Mouse (Mus musculus): ENCODE measurements around the gene Rad54l. TPM values are rescaled to one million over a fixed set of nuclear protein-coding genes. Genes with fewer than 3 reads are reported as not detected.

Rad54l gene
- total and polyA plus RNA-seq, 3 experiments = 22.8 to 53.3 (median 28.8) TPM

DNA sequence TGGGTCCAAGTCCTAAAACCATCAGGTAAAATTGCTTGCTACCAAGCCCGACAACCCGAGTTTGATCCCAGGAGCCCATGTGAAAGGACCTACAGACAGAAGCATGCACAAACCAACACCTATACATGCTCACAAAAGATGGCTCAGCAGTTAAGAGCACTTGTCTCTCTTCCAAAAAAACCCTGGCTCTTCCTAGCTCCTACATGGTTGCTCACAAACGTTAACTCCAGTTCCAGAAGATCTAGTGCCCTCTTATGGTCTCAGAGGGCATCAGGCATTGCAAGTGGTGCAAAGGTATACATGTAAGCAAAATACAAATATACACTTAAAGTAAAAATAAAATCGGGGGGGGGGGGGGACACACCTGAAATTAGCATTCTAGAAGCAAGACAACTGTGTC, 50.3 kb downstream of the Rad54l start:
- in situ Hi-C loops (cut with MboI; ENCODE audit: low pct_ligation_motif_present, low pct_unique_long_range_greater_than_20kb, low sequenced_read_pairs) = no loop called here
- TF ChIP-seq ZNF384 (IDR thresholded peaks at IDR 0.05; ENCODE audit: low read depth, low read length) = no peak
- peak; percentile 14 to 71; a peak in 3 of 4 replicates for TF ChIP-seq CTCF (conservative IDR thresholded peaks at IDR 0.05 in 1 of 2, IDR thresholded peaks at IDR 0.05 in 1 of 2; ENCODE audit: low read depth in 2 of 2, low read length in 2 of 2)
- no peak for TF ChIP-seq ZC3H11A (IDR thresholded peaks at IDR 0.05; ENCODE audit: low read depth, low read length)
- TF ChIP-seq RAD21 (IDR thresholded peaks at IDR 0.05; ENCODE audit: low read depth, low read length) = peak; percentile 35
- peak; percentile 30; the same call in 1 of the 2 replicates for TF ChIP-seq SMC3 (IDR thresholded peaks at IDR 0.05; ENCODE audit: low read depth, low read length)
- dilution Hi-C loops (cut with MboI; ENCODE audit: extremely low pct_ligation_motif_present, extremely low pct_unique_long_range_greater_than_20kb, low sequenced_read_pairs) = no loop called here
- H3K36me3 ChIP-seq (replicated peaks in 1 of 2; ENCODE audit: control insufficient read depth in 1 of 2, insufficient read depth in 1 of 2, low read length in 1 of 2) = peaks cover 16 to 36% of the 10 kb centered on the region in 2 experiments
- peak overlapping the region in 2 of 3 experiments; percentile 2 to 20 for H3K4me3 ChIP-seq (replicated peaks in 1 of 3; ENCODE audit: low read depth in 2 of 3, low read length in 2 of 3, poor library complexity in 1 of 3)
- no peaks in the 10 kb centered on the region for H3K9me3 ChIP-seq (replicated peaks; ENCODE audit: low read length)
- no peak overlapping the region; the same call in 1 of the 2 replicates for H3K9ac ChIP-seq (ENCODE audit: insufficient read depth, low read depth)
- DNase-seq (ENCODE audit: extremely low read depth) = peak; percentile 48
- H3K27ac ChIP-seq (ENCODE audit: insufficient read depth, low read depth) = no peak overlapping the region
- H3K27me3 ChIP-seq (replicated peaks) = no peaks in the 10 kb centered on the region
- peaks cover 2 to 15% of the 10 kb centered on the region in 2 experiments; a peak in 3 of 4 replicates for H3K4me1 ChIP-seq (ENCODE audit: control insufficient read depth in 1 of 2, insufficient read depth in 2 of 2)
- peak overlapping the region; percentile 60 for H3K4me2 ChIP-seq (ENCODE audit: insufficient read depth, low read depth, poor library complexity, severe bottlenecking)
- peaks cover 61% of the 10 kb centered on the region for H3K79me2 ChIP-seq (replicated peaks; ENCODE audit: control insufficient read depth, extremely low read depth, insufficient read depth, poor library complexity, severe bottlenecking)

DNA sequence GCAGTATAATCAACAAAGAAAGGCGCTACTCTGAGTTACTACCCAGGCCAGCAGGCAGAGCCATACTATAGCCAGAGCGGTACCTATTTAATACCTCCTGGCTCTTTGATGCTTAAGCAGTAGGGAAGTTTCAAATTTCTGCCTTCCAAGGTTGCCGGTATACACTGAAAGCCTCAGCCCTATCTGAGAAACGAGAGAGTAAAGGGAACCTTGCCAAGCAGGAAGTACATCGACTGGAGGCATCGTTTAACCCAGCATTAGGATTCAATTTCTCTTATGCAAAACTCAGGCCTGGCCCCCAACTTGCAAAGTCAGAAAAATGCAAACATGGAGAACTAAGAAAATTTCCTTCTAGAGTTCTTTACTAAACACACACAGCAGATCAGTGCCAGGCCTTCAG, 53.4 kb downstream of the Rad54l start:
- peaks cover 0 to 9% of the 10 kb centered on the region in 2 experiments; a peak in 2 of 4 replicates for H3K4me1 ChIP-seq (ENCODE audit: control insufficient read depth in 1 of 2, insufficient read depth in 2 of 2)
- no peak overlapping the region for H3K9ac ChIP-seq (ENCODE audit: insufficient read depth, low read depth)
- H3K4me2 ChIP-seq (ENCODE audit: insufficient read depth, low read depth, poor library complexity, severe bottlenecking) = no peak overlapping the region
- no peak for DNase-seq (ENCODE audit: extremely low read depth)
- no peak for TF ChIP-seq E2F4 (IDR thresholded peaks at IDR 0.05; ENCODE audit: insufficient replicate concordance, low read depth, low read length)
- TF ChIP-seq RCOR1 (conservative IDR thresholded peaks at IDR 0.05; ENCODE audit: low read depth, low read length) = no peak
- TF ChIP-seq POLR2A (IDR thresholded peaks at IDR 0.05; ENCODE audit: low read depth, low read length) = no peak
- TF ChIP-seq ETS1 (conservative IDR thresholded peaks at IDR 0.05; ENCODE audit: low read depth, low read length) = no peak
- TF ChIP-seq BHLHE40 (IDR thresholded peaks at IDR 0.05; ENCODE audit: low read depth, low read length) = no peak
- TF ChIP-seq CHD2 (IDR thresholded peaks at IDR 0.05; ENCODE audit: low read length) = no peak
- TF ChIP-seq TCF12 (IDR thresholded peaks at IDR 0.05; ENCODE audit: low read depth, low read length) = no peak
- no peak for TF ChIP-seq MAZ (IDR thresholded peaks at IDR 0.05; ENCODE audit: low read depth, low read length)
- no peak for TF ChIP-seq ZKSCAN1 (IDR thresholded peaks at IDR 0.05; ENCODE audit: borderline replicate concordance, low read depth, low read length)
- TF ChIP-seq MEF2A (IDR thresholded peaks at IDR 0.05; ENCODE audit: borderline replicate concordance, low read depth, low read length) = no peak
- TF ChIP-seq EP300 (IDR thresholded peaks at IDR 0.05; ENCODE audit: low read length) = no peak
- in situ Hi-C loops (cut with MboI; ENCODE audit: low pct_ligation_motif_present, low pct_unique_long_range_greater_than_20kb, low sequenced_read_pairs) (no loop called here), dilution Hi-C loops (cut with MboI; ENCODE audit: extremely low pct_ligation_motif_present, extremely low pct_unique_long_range_greater_than_20kb, low sequenced_read_pairs) (no loop called here)
- H3K27ac ChIP-seq (ENCODE audit: insufficient read depth, low read depth) = no peak overlapping the region
- peaks cover 25 to 57% of the 10 kb centered on the region in 2 experiments for H3K36me3 ChIP-seq (replicated peaks in 1 of 2; ENCODE audit: control insufficient read depth in 1 of 2, insufficient read depth in 1 of 2, low read length in 1 of 2)
- H3K27me3 ChIP-seq (replicated peaks) = no peaks in the 10 kb centered on the region
- no peaks in the 10 kb centered on the region for H3K9me3 ChIP-seq (replicated peaks; ENCODE audit: low read length)
- peaks cover 41% of the 10 kb centered on the region for H3K79me2 ChIP-seq (replicated peaks; ENCODE audit: control insufficient read depth, extremely low read depth, insufficient read depth, poor library complexity, severe bottlenecking)
- H3K4me3 ChIP-seq (replicated peaks in 1 of 3; ENCODE audit: low read depth in 2 of 3, low read length in 2 of 3, poor library complexity in 1 of 3) = no peak overlapping the region

Measured in CH12.LX (cell line).